Mouse (Mus musculus): ENCODE results near the gene Larp4.

The Larp4 gene

DNA sequence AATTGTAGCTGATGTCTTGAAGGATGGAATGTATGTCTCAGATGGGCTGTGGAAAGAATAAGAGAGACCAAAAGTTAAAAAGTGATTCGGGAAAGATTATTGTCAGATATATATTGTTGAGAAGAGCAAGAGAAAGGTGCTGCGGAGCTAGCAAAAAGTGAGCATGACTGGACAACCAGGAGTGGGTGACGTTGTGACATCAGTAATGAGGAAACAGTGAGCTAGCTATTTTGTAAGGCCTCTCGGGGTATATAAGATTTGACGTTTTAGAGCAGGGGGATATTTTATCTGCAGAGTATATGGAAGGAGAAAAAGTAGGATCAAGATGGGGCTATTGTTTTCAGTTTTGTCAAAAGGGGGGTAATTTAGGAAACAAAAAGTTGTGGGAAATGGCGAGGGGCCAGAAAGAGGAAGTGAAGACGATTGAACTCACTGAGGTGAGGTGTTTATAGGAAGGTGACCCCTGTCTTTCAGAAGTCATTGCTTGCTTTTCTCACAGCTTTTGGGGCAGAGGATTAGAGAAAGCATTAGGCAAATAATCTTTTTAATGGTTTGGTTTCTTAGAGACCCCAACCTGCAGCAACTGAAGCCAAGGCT, 34.9 kb downstream of the Larp4 start:
- no peak for DNase-seq (ENCODE audit: low spot score in 2 of 2)

DNA sequence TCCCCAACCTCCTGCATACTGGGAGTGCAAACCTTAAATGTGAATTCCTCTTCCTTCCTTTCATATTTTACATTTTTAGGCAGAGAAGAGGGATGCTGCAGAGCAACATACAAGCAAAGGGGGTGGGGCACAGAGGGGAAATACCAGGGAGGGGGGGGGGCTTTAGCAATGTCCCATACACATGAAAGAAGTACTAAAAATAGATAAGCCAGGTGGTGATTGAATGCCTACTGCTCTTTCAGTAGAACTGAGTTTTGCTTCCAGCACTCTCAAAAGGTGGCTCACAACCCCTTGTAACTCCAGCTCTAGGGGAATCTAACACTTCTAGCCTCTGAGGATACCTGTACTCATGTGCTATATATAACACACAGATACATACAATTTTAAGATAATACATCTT, 36.3 kb downstream of the Larp4 start:
- DNase-seq (ENCODE audit: low spot score in 2 of 2), result no peak

DNA sequence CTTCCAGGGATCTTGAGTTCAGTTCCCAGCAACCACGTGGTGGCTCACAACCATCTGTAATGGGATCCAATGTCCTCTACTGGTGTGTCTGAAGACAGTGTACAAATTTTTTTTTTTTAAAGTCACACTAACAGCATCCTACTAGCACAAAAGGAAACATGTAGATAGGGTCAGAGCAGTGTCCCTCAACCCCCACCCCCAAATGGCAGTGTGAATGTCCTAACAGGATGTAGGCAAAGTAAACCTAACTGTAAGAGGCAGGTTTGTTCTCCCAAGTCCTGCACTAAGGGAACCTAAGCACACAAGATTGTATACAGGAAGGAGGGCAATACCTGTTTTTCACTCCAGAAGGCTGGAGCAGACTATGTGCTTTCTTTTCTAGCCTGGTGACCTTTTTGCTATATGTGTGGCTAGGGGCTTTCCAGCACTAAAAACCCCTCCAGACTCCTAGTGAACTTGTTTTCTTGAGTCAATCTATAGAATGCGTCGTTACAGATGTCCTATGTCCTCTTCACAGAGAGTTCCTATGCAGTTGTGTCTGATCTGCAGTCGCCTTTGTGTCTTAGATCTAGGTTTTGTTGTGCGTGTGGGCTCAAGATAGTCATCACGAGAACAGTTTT, 48.5 kb downstream of the Larp4 start:
- DNase-seq (ENCODE audit: low spot score in 2 of 2), result no peak

DNA sequence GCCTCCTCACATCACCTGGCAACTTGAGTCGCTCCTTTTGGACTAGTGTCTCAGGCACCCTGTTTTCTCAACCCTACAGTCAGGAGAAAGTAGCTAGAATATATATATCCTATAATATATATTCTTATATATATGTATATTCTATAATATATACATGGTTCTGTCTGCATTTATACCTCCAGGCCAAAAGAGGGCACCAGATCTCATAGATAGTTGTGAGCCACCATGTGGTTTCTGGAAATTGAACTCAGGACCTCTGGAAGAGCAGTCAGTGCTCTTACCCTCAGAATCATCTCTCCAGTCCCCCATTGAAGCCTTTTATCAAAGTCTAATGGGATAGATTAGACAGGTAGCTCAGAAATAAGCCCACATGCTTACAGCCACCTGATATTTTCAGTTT, 51.3 kb downstream of the Larp4 start:
- DNase-seq (ENCODE audit: low spot score in 2 of 2), result no peak

DNA sequence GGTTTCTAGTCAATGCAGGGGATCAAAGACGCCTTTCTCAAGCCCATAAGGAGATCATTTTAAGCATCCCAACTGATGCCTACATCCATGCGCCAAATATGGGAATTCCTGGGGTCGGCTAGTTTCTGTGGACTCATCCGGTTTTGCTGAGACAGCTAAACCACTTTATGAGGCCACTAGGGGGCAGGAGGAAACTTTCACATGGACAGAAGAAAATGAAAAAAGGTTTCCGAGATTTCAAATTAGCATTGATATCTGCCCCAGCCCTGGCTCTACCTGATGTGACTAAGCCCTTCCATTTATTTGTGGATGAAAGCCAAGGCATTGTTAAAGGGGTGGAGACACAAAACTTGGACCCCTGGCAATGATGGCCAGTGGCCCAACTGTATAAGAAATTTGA, 53.1 kb downstream of the Larp4 start:
- peak in 1 of 2 experiments; percentile 37 for DNase-seq (ENCODE audit: low spot score in 2 of 2)

DNA sequence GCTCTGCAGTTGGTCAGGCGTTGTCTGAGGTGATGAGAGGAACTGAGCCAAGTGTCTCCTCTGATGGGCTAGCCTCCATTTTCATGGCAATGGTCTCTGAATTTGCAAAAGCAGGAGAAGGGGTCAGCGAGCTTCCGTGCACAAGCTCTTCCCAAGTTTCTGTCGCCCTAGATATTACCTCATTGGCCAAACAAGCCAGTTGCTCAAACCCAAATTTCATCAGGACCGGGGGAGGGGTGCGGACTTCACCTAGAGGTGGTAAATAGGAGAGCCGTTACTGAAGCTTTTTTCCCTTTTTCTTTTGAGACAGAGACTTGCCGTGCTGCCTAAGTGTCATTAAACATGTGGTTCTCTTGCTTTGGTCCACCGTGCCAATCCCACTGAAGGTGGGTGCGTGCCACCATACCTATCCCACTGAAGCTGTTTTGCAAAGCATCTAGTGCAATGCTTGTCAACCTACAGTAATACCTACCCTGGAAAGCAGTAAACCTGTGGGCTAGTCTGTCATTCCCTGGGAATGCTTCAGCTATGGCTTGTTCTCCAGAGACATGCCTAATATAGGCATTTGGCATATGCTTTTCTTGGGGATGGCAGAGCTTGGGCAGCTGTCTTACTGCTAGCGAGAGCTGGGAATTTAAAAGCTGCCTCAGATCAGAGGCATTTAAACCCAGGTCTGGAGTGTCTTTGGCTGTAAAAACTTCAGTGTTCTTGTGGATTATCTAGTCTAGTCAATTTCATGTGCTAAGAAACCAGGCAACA, 55.4 kb downstream of the Larp4 start:
- DNase-seq (ENCODE audit: low spot score in 2 of 2), result no peak

DNA sequence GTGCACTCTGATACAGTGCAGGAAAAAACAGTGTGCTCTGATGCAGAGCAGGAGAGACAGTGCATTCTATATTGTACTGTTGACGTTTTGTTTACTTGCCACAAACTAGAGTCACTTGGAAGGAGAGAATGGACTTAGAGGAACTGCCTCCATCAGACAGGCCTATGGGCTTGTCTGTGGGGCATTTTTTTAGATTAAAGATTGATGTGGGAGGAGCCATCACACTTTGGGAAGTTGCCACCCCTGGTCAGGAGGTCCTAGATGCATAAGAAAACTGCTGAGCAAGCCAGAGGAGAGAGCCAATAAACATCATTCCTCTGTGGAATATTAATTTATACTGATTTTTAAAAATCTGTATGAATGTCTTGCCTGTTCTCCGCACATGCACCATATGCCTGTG, 58.3 kb downstream of the Larp4 start:
- DNase-seq (ENCODE audit: low spot score in 2 of 2), result no peak

DNA sequence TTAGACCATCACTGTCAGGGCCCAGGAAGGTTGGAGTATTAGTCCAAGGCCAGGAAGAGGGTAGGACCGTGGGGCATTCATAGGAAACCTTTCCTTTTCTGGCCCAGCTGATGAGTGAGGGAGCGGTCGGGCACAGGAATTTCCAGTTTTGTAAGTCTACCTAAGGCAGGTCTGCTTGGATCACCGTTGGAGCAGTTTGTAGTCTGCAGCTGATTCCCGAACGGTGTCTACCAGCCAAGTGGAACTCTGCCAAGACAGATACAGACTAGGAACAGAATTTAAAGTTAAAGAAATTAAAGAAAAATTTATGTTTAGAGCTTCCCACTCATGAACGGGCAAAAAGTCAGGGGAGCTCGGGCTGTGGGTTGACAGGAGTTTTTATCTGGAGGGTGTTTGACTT, 59.6 kb downstream of the Larp4 start:
- no peak for DNase-seq (ENCODE audit: low spot score in 2 of 2)

DNA sequence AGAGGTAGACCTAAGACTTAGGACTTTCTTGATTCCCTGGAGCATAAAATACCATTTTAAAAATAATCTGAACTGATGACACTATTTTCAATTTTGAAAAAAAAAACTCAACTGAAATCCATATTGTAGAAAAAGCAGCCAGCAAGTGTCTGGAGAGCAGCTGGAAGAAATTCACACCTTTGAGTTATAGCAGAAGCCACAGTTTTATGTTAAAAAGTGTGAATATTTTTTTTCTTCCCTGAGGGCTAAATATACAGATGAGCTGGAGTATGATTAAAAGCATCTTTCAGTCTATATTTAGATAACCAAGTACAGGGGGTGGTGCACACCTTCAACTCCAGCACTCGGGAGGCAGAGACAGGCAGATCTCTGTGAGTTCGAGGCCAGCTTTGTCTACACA, 60.0 kb downstream of the Larp4 start:
- DNase-seq (ENCODE audit: low spot score in 2 of 2), result no peak

DNA sequence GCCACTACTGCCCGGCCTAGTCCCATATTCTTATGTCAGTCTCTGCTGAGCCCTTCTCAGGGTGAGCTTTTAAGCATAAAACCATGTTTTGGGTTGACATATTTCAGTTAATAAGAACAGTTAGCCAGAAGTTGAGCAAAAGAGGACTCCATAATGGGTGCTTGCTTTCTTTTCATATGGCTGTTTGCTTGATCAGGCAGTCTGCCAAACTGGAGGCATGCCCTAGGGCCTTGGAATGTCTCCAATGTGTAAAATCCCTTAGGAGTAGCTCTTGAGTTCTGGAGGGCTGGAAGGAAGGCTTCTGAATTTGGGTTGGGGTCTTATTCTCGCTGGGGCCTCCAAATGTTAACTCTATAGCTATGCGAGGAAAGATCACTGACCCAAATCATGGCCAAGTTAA, 62.7 kb downstream of the Larp4 start:
- no peak for DNase-seq (ENCODE audit: low spot score in 2 of 2)

DNA sequence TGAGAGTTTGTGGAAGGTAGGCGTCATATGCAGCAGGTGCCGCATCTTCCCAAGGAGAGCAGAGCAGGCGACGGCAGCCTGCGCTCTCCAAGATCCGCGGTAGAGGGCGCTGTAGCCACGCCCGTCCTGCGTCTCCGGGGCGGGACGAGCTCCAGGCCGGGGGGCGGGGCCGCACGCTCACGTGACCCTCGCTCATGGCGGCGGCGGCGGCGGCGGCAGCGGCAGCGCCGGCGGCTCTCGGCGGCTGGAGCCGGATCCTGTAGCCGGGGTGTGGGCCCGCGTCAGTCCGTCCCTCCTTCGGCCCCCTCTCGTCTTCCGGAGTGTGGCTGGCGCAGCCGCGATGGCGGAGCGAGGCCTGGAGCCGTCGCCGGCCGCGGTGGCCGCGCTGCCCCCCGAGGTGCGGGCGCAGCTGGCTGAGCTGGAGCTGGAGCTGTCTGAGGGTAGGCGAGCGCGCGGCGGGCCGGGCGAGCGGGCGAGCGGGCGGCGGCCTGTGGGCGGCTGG, 68.7 kb downstream of the Larp4 start, which contains the start of gene Dip2b:
TSS of gene Dip2b (plus strand) at position 195 of the 502 bp plus-strand sequence.
- peak; percentile 91 to 95 for DNase-seq (ENCODE audit: low spot score in 2 of 2)

DNA sequence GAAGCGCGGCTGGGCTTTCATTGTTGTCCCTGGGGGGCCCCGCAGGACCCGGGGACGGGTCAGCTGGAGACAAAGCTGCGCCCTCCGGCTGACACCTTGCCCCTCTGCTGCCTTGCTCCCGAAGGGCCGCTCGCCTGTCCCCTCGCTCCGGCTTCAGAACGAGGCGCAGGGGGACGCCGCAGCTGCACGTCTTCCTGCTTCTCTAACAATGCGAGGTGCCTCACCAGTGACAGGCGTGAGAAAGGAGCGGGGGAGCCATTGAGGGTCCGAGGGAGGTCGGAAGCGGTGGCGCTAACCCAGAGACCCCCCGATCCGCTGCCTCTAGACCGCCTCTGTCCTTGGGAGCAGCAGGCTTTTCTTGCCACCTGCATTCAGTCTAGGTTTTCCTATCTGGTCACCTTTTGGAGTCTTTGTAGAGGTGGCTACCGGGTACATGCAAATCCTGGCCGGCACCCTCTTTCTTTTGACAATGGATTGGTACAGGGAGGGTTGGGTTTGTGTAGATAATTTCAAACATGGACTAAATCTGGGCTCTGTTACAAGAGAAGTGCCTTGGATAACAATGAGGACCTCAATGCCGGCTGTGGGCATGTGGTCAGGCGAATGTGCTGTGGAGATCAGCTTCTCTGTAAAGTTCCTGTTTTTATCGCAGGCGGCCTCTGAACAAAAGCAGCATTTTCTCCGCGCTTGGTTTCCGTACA, 69.3 kb downstream of the Larp4 start:
- peak in 1 of 2 experiments; percentile 40 for DNase-seq (ENCODE audit: low spot score in 2 of 2)

DNA sequence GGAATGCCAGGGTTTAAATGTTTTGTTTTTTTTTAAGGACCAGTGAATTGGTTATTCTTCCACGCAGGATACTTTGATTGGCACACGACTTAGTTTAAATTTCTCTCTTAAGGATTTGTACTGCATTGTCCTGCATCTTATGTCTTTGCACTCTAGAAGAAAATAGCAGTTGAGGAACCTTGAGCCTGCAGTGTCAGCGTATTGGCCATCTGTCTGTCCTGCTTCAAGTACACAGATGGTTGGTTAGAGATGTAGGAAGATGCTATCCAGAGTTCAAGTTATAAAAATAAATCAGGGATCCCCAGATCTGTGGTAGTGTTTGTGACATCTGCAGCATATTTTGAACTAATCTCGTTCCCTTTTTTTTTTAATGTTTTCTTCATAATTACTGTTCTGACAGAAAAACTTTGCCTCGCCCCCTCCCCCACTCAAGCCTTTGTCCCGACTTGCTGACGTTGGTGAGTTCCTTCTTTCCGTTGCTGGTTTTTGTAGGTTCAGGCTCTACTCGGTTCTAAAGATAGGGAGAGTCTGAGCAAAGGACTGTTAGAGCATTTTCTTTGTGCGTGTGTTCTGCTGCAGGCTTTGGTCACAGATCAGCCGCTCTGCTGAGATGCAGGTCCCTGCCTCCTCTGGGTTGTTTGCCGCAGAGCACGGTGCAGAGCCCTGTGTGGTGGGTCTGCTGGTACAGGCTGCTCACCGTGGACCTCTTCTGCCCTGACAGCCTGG, 70.8 kb downstream of the Larp4 start:
- DNase-seq (ENCODE audit: low spot score in 2 of 2), result no peak

DNA sequence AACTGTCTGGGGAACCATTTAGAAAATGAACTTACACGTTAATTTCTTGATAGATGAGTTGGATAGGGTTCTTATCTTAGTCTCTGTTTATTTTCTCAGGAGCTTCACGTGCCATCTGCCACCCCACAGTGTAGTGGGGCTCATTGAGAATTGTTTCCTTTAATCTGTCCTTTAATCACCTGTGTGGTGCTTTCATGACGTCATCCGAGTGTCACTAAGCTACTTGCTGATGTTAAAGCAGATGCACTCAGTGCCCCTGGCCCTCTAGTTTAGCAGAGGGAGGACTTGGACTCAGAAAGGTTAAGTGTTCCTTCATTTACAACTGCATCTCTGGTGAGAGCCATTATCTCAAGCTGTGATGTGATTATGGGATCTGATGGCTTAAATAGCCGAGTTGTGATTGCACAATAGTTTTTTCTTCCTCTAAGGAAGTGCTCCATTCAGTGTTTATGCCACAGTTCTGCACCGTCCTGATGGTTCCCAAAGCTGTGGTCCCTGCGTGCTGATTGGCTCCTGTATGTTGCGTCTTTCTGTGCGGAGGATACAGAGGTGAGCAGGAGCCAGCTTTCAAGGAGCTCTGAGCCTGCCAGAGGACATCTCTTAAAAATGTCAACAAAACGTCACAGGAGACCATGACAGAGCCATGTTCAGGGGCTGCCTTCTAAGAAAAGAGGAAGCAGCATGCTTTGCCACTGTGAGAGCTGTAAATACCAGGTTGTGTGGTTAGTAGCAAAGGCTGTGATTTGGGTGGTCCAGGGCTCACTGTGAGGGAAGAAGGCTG, 71.6 kb downstream of the Larp4 start:
- DNase-seq (ENCODE audit: low spot score in 2 of 2), result no peak

DNA sequence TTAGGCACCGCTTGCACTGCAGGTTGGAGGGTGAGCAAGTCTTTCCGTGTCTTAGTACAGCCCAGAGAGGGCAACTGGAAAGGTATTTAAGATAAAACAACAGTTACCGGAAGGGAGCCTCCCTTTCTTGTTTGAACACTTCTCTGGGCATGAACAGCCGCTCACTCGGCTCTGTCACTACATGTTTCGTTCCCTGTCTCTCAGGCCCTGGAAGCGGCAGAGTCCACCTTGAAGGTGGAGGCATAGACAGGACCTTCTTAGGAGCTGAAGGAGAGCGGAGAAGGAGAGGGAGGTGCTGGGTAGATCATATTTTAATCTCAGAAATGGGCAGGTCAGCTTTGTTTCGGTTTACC, 72.2 kb downstream of the Larp4 start:
- DNase-seq (ENCODE audit: low spot score in 2 of 2), result no peak

DNA sequence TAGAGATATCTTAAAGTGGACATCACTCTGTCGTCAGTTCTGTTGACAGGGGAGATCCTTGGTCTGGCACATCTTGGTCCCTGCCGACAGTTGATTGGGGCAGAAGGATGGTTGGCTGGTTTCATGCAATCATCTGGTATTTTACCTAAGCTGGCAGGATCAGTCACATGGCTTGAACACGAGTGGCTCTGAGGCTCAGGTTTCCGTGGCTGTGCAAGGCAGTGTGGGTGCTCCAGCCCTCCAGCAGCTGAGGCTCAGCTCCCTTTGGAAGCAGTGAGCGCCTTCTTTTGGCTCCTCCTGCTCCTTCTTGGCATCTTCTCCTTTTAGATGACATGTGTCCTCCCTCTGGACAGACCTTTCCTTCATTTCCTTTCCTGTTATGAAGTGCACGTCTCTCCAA, 75.7 kb downstream of the Larp4 start:
- DNase-seq (ENCODE audit: low spot score in 2 of 2), result no peak

DNA sequence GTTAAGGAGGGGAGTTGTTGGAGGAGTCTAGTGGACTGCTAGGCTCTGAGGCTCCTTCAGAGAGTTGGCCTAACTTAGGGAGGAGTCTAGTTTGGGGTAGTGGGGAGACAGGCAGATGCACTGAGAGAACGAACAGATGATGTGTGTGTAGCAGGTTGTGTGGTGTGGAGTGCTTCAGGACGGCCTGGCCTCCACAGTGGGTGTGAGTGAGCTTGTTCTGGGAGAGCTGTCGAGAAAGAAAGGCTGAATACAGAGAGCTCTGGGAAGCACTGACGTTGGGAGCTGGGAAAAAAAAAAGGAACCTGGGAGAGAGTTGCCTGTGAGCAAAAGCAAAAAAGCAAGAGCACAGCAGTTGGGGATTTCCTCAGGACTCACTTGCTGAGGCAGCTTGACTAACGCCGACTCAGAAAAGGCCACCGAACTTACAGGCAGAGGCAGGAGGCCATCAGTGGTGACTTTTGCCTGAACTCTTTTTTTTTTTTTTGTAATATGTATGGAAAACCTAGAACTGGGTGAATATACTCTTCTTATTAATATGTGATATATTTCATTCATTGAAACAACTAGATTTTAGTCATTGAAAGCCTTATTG, 79.7 kb downstream of the Larp4 start:
- DNase-seq (ENCODE audit: low spot score in 2 of 2), result no peak

DNA sequence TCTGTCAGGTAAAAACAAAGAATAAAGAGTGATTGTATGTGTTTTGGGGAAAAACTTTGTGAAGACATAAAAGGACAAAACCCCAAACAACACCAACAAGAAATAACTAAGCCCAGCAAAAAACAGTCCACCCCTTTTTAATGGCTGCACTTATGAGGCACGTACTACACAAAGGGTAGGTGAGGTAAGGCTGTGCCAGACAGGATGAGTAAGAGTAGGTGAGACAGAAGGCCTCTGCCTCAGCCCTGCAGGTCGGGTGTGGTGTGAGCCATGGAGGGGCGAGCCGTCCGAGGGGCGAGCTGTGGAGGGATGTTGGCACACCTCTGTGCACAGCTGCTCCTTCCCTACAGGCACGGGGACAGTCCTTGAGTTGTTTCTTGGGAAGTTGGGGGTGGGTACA, 81.1 kb downstream of the Larp4 start:
- no peak for DNase-seq (ENCODE audit: low spot score in 2 of 2)

DNA sequence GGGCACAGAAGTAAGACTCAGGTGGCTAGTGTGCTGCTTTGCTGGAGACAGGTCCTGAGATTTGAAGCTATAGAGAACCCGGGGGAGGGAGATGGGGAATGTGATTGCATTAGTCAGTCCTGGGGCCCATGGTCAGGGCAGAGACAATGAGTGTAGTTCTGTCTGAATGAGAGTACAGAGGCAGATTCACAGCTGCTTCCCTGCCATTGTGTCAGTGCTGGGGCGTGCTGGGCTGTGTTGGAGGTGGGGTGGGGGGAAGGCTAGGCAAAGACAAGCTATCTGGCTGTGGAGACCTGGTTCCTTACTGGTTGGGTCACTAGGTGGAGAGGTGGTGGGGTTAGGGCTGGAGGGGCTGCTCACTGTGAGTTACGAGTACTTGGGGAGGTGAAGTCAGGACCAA, 82.9 kb downstream of the Larp4 start:
- no peak for DNase-seq (ENCODE audit: low spot score in 2 of 2)

DNA sequence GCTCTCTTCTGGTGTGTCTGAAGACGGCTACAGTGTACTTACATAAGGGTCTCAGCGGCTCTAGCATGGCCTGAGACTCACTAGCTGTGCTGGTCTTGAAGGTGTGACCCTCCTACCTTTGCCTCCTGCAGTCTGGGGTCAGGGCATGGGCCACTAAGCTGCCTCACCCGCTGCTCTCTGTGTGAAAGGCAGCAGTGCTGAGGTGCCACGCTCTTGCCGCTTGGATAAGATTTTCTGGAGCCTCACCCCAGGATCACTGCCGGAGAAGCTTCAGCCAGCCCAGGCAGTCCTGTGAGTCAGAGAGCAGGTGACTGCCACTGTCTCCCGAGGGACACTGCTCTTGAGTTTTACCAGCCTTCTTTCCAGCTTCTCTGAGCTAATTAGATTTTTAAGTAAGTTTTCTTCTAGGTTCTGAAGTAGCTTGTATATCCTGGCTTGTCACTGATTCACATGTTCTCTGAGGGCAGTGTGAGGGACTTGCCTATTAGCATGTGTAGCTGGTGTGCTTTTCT, 86.6 kb downstream of the Larp4 start:
- no peak for DNase-seq (ENCODE audit: low spot score in 2 of 2)

All from frontal cortex, postnatal 25 days (tissue).